Mouse (Mus musculus): ENCODE results near the gene Ptprs.

Ptprs gene

DNA sequence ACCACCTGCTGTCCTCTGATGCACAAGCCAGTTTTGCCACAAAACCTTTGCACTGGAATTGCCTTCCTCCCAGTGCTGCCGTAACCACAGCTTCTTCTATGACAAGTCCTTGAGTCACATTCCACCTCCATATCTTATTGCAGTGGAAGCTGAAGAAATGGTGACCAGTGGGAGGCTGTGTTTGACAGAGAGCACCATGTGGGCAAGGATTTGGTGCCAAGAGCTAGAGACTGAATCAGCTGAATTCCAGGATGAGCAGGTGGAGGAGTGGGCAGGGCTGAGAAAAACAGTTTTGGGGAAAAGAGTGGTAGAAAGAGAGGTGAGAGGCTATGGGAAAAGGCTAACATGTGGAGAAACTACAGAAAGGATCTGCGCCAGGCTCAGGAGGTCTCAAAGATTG is 17.6 kb upstream of the Ptprs start:
- no peak for DNase-seq (ENCODE audit: low read depth, low spot score)

DNA sequence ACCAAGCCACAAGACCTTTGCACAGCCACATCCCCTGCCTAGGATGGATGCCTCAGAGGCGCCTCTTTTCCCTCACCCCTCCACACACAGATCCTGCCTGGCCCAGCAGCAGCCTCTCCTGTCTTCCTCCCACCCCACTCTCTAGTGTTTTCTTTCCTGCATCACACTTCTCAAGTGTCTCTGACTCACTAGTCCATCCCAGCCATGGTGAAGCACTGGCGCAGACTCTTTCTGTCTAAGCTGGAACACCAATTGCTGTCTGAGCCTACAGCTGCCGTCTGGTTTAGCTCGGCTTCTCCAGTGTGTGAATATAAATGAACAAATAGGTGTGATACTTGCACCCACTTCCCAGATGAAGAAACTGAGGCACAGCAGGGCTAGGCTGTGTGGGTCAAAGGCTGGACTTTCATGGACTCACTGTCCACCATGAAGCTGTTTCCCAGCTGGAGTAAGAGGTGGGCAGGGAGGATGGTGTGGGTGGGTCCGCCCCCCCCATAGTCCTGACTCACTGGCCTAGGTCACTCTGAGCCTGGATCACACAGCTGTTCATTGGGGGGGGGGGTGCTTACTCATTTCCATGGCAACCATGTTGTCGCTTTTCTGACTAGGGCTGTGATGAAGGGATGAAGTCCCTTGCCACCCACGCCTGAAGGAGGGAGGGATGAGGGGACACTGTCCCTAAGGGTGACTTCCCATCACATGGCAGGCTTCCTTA is 14.3 kb upstream of the Ptprs start:
- no peak for DNase-seq (ENCODE audit: low read depth, low spot score)

DNA sequence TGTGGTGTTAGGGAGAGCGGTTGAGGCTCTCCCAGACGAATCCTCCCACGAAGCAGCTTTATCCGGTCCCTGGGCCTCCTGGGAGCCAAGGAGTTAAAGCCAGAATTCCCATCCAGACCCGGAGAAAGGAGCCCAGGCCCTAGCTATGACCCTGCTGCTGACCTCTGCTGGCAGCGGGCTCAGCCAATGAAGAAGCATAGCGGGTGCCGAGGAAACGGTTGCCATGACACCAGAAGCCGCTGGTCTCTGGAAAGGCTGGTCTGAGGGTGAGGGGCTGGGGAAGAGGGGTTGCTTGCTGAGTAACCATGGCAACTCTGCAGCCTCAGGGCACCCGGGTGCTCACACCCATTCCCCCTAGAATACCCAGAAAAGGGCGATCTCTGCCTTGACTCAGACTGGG is 11.7 kb upstream of the Ptprs start:
- peak; percentile 90 for DNase-seq (ENCODE audit: low read depth, low spot score)

DNA sequence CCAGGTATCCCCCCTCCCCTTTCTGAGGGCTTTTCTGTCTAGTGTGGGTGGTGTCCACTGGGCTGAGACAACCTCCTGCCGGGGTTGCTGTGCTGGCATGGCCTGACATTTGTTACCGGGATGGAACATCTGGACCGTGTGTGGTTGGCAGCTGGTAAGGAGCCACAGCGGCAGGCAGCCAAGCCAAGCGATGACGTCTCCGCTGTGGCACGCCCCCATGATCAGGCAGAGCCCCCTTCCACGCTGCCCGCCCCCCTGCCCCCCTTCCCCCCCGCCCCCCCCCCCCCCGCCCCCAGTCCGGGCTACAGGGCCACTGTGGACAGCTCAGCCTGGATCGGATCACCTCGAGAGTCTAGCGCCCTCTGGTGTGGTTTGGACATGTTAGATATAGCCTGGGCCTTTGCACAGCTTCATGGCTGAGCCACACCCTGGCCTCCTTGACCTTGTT is 11.2 kb upstream of the Ptprs start:
- peak; percentile 69 for DNase-seq (ENCODE audit: low read depth, low spot score)

DNA sequence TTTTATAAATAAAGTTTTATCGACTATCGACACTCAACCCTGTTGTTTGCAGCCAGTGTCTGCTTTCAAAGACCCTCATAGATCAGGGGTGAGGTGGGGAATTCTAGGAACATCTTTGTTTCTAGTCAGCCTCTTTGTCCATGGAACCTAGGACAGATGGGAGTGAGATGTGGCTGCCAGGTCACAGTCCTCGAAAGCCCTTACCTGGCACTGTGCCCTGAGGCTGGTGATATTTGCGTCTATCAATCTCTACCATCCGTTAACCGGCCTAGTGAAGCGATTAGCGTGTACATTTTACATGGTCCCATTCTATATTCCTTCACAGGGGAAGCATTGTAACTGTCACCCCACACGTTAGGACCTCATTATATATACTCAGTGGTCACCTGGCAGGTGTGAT is 9.6 kb upstream of the Ptprs start:
- DNase-seq (ENCODE audit: low read depth, low spot score), result no peak

DNA sequence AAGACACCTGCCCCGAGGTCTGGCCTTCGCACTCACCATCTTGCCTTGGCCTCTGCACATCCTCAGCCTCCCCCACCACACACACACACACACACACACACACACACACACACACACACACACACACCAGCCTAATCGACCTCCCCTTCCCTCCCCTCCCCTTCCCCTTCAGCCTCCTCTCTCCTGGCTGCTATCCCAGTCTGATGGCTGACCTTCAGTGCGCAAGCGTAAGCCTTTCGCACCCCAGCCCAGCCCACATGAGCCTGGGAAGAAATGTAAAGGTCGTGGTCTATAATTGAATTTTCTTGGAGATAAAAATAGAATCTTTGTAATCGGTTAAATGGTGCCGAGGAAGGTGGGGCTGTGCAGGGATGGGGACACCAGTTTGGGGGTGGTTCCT is 8.8 kb upstream of the Ptprs start:
- DNase-seq (ENCODE audit: low read depth, low spot score), result no peak

DNA sequence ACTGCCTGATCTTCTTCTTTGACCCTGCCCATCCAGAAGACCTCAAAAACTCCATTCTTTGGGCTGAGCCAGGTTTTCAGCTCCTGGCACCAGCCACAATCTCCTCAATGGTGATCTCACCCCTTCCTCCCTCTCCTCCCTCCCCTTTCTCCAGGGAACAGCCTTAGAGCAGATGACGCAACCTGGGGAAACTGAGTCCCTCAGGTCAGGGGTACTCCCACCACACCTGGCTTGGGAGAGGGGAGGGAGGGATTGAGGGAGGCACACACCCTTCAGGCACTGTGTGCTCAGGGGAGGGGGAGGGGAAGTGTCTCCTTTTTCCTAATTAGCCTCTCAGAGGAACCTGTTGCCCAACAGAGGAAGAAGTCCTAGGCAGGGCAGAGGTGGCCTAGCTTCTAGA is 6.4 kb upstream of the Ptprs start:
- DNase-seq (ENCODE audit: low read depth, low spot score), result no peak

DNA sequence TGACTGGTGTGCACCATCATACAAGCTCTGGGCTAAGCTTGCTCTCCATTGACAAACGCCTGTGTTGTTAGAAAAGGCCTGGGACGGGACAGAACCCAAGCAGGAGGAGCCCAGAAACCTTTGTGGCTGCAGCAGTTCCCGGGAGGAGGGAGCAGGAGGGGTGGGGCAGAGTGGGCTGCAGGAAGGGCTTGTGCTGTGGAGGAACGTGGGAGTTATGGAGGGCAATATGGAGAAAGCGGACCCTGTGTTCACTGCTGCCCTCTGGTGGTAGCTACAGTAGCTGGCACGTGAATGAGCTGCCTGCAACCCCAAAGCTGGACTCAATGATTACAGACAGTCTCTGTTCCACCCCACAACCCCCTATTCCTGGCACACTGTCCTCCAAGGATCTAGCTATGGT is 3.1 kb upstream of the Ptprs start:
- peak; percentile 41 for DNase-seq (ENCODE audit: low read depth, low spot score)

DNA sequence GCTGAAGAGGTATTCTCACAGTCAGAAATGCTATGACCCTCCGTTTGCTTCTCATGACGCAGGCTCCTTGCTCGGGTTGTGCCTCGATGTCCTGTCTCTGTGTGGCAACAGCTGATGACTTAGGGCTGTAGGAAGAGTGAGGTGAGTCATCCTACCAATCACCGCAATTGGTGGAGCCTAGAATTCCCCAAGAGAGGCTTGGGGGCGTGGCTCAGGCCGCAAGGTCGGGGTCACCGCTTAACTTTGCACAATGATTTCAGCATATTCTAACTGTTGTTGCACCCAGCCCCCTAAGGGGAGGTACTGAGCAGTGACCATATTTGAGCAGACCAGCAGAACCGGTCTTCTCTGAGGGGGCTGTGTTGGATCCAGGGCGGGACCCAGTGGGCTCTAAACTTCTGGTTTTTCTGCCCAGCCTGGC is 1.9 kb upstream of the Ptprs start:
- DNase-seq (ENCODE audit: low read depth, low spot score), result peak; percentile 85

DNA sequence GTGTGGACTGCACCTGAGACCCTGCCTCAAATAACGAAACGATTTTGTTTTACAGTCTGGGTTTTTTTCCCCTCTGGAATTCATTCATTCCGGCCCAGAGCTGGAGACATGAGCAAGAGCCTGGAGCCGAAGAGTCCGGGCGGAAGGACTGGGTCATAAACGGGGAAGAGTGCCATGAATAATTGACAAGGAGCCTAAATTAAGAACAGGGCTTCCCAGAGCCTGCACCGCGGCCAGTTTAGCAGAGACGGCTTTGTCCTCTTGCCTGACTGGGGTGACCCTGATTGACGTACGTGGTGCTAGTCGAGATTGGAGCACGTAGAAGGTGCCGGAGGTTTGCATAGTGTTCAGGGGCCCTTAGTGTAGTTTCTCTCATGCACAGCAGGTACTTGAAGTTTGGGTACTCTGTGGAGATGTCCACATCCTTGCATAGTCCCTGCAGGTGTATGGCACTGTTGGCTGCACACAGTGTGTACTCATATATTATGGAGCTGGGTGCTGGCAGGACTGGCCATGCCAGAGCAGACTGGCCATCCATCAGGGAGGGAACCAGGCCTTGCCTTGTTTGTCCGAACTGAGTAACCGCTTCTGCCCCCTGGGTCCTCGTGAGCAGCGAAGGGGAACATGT is 1.0 kb upstream of the Ptprs start:
- no peak for DNase-seq (ENCODE audit: low read depth, low spot score)

DNA sequence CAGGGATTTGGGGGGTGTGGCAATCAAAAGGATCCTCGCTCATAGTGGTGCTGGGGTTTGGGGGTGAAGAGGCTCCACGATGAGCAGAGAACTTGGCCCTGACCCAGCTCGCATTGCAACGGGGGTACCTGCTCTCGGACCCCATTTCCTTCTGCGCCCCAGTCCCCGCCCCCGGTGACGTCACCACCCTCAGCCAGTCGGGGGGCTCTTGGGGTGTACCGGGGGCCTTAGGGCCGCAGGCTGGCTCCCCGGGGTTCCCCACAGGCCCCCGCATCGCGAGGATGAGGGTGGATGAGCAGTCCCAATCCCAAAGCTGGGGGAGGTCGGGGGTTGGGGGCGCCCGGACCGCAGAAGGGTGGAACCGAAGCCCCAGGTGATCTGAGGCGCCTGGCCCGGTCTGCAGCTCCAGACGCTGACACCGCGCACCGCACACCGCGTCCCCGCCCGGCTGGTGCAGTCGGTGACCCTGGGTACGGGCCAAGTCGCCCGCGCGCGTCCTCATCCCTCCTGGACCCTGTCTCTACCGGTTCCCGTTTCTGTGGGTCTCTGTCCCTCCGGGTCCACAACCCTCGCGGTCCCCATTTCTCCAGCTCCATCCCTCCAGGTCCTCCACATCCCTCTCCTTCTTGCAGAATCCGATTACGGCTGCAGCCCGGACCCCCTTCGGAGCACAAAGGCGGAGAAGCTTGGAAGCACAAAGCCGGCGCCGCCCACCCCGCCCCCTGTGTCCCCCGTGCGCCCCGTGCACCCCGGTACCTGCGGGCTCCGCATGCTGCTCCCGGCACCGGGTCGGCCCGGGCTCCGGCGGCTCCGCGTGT is 490 bp downstream of the Ptprs start:
- DNase-seq (ENCODE audit: low read depth, low spot score), result peak; percentile 73

DNA sequence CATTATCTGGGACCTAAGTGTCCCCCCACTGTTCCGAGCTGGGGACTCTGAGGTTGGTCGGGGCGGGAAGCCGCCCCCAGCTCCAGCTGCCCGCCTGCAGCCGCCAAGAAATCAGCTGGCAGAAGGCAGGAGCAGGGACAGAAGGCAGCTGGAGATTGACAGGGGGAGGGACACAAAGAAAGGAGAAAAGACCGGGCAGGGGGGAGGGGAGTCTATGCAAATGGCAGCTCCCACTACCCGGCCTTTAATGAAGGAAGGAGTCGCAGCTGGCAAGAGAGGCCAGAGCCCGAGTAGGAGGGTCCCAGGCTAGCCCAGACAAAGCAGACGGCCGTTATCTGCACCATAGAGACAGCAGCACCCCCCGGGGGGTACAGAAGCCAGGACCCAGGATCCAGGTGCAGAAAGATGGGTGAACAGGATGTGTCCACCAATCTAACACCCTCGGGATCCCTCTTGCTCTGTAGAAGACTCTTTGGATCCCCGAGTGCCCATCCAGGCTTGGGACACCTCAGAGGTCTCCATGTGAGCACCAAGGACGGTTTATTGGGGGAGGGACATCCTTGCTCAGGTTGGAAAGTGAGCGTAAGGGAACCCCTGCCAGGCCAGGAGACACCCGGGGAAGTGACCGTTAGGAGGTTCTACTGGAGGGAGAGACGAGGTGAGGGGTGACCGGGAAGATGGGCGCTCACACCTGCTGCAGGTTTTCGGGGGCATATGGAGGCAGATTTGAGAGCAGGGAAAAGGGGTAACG is 1.3 kb downstream of the Ptprs start:
- peak; percentile 66 for DNase-seq (ENCODE audit: low read depth, low spot score)

DNA sequence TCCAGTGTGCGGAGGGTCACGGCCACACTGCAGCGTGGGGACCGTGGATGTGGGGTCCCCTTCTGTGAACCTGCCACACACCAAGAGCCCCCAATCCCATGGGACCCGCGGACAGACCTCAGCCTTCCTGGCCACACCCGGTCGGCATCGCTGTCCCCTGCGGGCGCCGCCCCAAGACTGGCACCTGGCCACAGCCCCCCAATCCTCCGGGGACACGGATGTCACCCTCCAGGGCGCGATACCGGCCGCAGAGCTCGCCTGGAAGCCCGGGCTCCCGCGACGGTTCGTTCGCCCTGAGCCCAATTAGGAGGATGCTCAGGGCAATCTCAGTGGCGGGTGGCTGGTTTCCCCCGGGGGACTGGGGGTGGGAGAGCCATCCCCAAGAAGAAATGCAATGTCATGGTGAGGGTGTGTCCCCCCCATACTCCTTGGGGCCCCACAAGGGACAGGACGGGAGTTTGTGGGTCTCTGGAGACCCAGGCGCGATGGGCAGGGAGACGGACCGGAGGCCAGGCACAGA is 1.9 kb downstream of the Ptprs start:
- DNase-seq (ENCODE audit: low read depth, low spot score), result no peak

DNA sequence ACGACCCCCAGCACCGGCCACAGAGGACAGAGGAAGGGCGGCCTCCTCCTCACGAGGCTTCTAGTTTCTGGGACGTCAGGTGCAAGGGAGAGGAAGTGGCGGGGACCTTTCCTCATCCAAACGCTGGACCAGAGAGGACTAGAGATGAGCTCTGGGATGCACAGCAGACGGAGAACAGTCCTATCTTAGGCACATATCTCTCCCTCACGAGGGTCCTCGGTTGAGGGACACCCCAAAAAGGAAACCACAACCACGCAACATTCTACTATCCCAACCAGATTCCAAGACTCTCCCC is 2.7 kb downstream of the Ptprs start:
- no peak for DNase-seq (ENCODE audit: low read depth, low spot score)

DNA sequence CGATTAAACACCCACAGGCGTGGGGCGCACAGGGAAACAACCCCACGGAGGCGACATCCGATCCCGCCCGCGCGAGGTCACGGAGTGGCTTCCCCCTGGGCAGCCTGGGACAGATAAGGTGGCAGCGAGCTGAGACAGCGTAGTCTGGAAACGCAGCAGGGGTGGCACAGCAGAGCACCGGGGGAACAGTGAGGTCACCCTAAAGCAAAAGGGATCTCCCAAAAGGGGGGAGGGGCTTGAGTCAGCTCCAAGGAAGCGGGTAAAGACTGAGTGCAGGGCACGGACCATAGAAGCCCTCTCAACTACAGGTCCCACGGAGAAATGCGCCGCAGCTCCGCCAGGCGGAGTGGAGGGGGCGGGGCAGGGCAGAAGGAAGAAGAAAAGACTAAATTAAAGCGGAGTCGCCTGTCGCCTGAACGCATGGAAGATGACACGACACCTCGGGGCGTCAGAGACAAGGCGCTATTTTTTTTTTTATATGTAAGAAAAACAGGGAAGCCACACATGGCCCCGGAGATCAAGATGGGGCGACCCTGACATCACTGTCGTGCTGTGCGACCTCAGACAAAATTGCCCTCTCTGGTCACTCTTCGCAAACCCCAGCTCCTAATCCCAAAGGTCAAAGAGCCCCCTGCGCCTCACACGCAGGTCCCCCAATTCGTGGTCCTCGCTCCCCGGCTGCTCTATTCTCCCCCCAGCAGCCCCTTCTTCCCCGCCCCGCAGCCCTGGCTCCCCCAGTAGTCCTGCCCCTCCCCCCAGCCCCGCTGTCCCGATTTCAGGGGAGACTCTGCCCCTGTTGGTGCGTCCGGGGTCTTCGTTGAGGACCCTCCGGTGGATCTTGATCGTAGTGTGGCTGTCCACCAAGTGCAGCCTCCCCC is 3.3 kb downstream of the Ptprs start:
- DNase-seq (ENCODE audit: low read depth, low spot score), result peak; percentile 68

DNA sequence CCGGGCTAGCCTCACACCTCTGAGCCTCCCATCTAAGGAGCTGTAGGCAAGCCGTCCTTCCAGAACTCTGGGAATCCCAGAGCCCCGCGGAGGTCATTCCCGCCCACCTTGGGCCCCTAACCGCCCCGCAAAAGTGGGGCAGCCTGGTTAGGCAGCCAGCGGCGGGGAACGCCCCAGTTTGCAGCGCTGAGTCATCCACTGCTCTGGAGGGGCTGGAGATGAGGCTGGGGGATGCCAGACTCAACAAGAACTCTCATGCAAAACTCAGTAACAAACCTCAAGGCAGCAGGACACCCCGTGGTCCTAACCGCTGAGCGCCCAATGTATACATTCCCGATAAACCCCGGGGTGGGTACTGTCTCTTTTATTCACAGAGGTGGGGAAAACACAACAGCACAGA is 4.2 kb downstream of the Ptprs start:
- DNase-seq (ENCODE audit: low read depth, low spot score), result peak; percentile 44

DNA sequence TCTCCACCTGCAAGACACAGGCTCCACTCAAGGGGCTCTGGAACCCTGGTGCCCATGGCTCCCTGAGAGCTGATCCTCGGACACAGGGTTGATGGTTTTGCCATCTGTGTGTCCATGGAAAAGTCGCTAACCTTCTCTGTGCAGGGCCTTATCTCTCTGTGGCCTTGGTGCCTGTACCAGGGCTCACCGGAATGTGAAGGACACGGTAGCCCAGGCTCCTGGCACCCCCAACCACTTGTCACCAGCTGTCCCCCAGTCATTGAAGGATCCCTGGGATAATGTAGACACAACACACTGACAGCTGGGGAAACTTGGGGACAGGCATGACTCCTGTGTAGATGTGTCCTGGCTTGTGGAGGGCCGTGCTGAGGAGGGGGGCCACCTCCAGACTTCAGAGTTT is 5.1 kb downstream of the Ptprs start:
- DNase-seq (ENCODE audit: low read depth, low spot score), result no peak

DNA sequence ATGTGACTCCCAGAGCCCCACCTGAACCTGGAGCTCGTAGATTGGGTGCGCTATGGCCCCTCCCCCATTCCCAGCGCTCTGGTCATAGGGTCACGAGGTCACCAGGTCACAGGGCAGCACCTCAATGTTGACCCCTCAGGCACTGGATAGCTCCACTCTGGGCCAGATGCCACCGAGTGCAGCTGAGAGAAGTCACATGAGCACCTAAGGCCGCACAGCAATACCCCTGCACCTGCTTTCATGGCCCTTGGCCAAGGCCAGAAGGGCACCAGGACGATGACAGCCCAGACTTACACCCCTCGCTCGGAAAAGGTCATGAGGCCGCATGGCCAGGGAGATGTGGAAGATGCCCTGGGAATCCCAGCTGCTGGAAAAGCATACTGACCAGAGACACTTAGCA is 5.7 kb downstream of the Ptprs start:
- DNase-seq (ENCODE audit: low read depth, low spot score), result no peak

DNA sequence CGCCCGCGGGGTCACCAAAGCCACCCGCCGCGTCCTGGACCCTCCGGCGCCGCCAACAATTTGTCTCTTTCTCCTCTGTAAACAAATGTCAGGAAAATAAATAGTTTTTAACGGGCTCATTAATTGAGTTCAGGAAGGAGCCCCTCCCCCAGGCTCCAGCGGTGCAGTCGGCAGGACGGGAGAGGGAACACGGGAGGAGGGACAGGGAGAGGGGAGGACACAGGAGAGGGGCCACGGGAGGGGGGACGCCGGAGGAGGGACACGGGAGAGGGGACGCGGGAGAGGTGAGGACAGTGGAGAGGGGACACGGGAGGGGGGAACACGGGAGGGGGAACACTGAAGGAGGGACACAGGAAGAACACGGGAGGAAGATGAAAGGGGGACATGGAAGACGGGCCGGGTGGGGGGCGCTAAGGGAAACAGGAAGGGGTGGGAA is 6.3 kb downstream of the Ptprs start:
- no peak for DNase-seq (ENCODE audit: low read depth, low spot score)

DNA sequence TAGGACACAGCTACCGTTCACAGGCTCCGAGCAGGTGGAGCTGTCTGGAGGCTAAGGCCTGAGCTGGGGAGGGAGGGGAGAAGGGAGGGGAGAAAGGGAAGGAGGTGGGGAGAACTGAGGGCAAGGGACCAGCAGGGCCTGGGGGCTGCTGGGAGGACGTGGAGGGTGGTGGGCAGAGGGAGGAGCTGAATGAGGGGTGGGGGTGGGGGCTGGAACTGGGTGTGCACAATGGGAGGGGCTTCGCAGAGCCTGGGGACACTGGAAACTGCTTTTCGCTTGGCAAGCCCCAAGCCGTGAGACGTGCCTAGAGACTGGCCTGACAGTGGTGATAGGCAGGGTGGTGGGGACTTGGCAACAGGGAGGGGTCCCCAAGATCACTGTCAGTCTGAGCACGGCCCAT is 7.0 kb downstream of the Ptprs start:
- peak; percentile 59 for DNase-seq (ENCODE audit: low read depth, low spot score)

DNA sequence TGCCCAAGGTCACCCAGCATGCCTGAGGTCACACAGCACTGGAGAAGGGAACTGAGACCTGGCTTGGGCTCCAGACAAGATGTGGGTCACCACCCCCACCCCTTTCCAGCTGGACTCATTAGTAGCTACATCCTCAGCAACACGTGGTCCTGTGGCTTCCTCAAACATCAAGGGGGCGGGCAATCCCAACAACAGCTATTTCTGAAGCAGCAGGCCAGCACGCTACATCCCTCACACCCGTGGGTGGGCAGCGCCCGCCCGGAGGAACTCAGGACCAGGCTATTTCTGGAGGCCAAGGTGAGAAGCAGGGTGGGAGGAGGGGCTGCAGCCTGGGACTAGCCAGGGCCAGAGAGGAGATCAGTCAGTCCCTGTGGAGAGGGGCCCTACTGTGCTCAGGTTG is 7.4 kb downstream of the Ptprs start:
- DNase-seq (ENCODE audit: low read depth, low spot score), result no peak
